Mouse (Mus musculus) heart, embryonic 13.5 days (tissue): ENCODE measurements around the gene Cep170b. TPM values are rescaled to one million over a fixed set of nuclear protein-coding genes. Genes with fewer than 3 reads are reported as not detected.

Experiments
- ATAC-seq: fragments of 200-750 bp; cut with Nextera tagmentation; 2 replicates; pipeline ENCODE4 v1.8.0; 2017; ENCODE audit warnings: moderate TSS enrichment; ENCODE audit not compliant: insufficient number of reproducible peaks, low FRiP score, low TSS enrichment; ENCODE audit errors: extremely low read depth
- H3K27ac ChIP-seq: fragments of 300-500 bp; sonication (generic); replicated peaks from 2 replicates; pipeline ENCODE4 v1.5.1; 2015; ENCODE audit warnings: moderate library complexity, mild to moderate bottlenecking, inconsistent platforms
- H3K27me3 ChIP-seq: fragments of 300-500 bp; sonication (generic); replicated peaks from 2 replicates; pipeline ENCODE4 v1.6.1; 2015; ENCODE audit warnings: mild to moderate bottlenecking, inconsistent platforms
- H3K36me3 ChIP-seq: fragments of 300-500 bp; sonication (generic); 2 replicates; pipeline ENCODE4 v1.6.1; 2015; ENCODE audit warnings: mild to moderate bottlenecking, inconsistent platforms
- H3K4me1 ChIP-seq: fragments of 300-500 bp; sonication (generic); 2 replicates; pipeline ENCODE4 v1.6.1; 2015; ENCODE audit warnings: inconsistent platforms
- H3K4me2 ChIP-seq: fragments of 300-500 bp; sonication (generic); 2 replicates; pipeline ENCODE4 v1.6.1; 2015; ENCODE audit warnings: inconsistent platforms, mild to moderate bottlenecking, moderate library complexity
- H3K4me3 ChIP-seq: fragments of 300-500 bp; sonication (generic); 2 replicates; pipeline ENCODE4 v1.5.1; 2015; ENCODE audit warnings: moderate library complexity, mild to moderate bottlenecking, inconsistent platforms
- H3K9ac ChIP-seq: fragments of 300-500 bp; sonication (generic); 2 replicates; pipeline ENCODE4 v1.6.1; 2015; ENCODE audit warnings: inconsistent platforms, mild to moderate bottlenecking, moderate library complexity
- H3K9me3 ChIP-seq: fragments of 300-500 bp; sonication (generic); 2 replicates; pipeline ENCODE4 v1.6.1; 2016; ENCODE audit warnings: inconsistent platforms
- WGBS: fragments of 180-500 bp; shearing (Covaris S2); methylation state at CpG from one replicate; pipeline ENCODE4 v1.1.7; 2015; ENCODE audit warnings: mixed read lengths; 5-methylcytosine and 5-hydroxymethylcytosine counted together
- polyA plus RNA-seq: library from polyadenylated mRNA; unstranded; fragments of >200 nt; fragmentation: Nextera tagmentation; extraction: Ambion mirVana; gene quantifications from 2 replicates; pipeline ENCODE4 v1.2.1, GENCODE M21; 2015

The Cep170b gene
- 4.0 and 4.3 TPM in 2 replicates for polyA plus RNA-seq

DNA sequence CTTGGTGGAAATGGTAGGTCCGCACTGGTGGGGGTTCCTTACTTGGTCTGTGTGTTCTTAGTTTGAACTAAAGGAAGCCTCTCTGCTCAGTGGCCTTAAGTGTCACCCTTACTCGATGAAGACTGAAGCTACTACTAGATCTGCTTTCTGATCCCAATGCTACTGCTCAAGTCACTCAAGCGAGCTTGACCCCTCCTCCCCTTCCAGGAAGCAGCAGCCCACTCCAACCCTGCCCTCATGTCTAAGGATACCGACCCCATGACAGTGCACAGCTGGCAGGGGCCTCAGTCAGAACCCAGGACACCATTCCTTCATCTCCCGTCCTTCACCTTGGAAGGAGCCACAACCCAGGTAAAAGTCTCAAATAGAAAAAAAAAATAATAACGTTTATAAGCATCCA, at the start of gene Cep170b:
TSS of gene Cep170b (plus strand) at position 240 of the 400 bp plus-strand sequence.
- Histone ChIP-seq H3K9ac (peak within 1 kb of the TSS; percentile 90), H3K4me1 (peaks cover 24% of the 10 kb centered on the region), H3K4me3 (peak within 1 kb of the TSS; percentile 82), H3K9me3 (no peaks in the 10 kb centered on the region), H3K27ac (peak within 1 kb of the TSS; percentile 73), H3K4me2 (peak within 1 kb of the TSS; percentile 98), H3K36me3 (no peaks in the 10 kb centered on the region), H3K27me3 (peaks cover 47% of the 10 kb centered on the region)
- no peak for ATAC-seq
- WGBS: 70% methylated on average over 6 of the region's 6 CpGs

GRCm38 (mm10) chr12:112670718-112671393, 49.4 kb upstream of the Cep170b start:
- H3K27ac ChIP-seq: peak overlapping the region; percentile 100
- H3K4me2 ChIP-seq: peak overlapping the region; percentile 94
- H3K4me3 ChIP-seq: peak overlapping the region; percentile 99
- H3K9me3 ChIP-seq: no peaks in the 10 kb centered on the region
- H3K9ac ChIP-seq: peak overlapping the region; percentile 100
- peaks cover 87% of the 10 kb centered on the region for H3K4me1 ChIP-seq
- ATAC-seq: no peak
- no peaks in the 10 kb centered on the region for H3K27me3 ChIP-seq
- H3K36me3 ChIP-seq: peaks cover 61% of the 10 kb centered on the region
- 19% methylated on average over 9 of the region's 9 CpGs for WGBS

- Histone ChIP-seq H3K36me3 (peaks cover 50% of the 10 kb centered on the region), H3K27ac (peak overlapping the region; percentile 100), H3K9ac (peak overlapping the region; percentile 100), H3K4me2 (peak overlapping the region; percentile 94), H3K4me3 (peak overlapping the region; percentile 99), H3K4me1 (peaks cover 78% of the 10 kb centered on the region), H3K9me3 (no peaks in the 10 kb centered on the region), H3K27me3 (no peaks in the 10 kb centered on the region)
- WGBS: 75% methylated on average over 7 of the region's 7 CpGs
- no peak for ATAC-seq
These were observed 48.4 kb upstream of the Cep170b start for GRCm38 (mm10) chr12:112671891-112672290.

DNA sequence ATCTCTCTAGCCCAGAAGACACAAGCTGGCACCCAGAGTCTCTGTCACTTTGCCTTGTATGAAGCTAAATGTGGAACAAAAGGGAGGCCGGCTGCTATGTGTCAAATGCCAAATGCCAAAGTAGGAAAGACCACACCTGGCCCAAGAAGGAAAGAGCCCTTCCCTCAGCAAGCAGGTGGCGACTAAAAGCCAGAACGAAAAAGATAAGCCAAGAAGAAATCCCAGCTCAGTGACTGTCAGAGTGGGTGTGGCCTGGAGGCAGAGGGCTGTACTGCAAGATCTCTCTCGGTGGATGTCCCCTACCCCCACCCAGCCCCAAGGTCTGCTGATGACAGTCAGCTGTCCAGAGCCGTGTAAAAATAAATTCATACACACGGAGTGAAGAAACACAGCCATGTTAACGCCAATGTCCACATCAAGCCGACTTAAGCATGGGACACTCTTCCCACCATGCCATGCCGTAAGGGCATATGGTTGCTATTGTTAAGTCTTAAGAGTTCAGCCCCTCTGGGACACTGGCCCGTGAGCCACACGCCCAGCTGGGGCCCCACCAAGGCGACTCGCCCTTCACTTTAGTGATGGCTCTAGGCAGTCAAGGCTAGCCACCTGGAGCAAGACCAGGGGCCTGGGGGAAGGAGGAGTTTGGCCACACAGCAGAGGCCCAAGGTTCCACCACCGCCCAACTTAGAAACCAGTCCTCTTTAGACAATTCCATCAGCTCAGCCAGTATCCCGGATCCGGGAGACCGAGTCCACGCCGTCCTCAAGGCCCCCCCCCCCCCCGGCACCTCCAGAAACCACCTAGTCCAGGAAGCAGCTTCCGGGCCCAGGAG, 47.3 kb upstream of the Cep170b start:
- WGBS: 2% methylated on average over 21 of the region's 21 CpGs
- H3K4me1 ChIP-seq: peaks cover 78% of the 10 kb centered on the region
- H3K27ac ChIP-seq: peak overlapping the region; percentile 100
- H3K4me2 ChIP-seq: peak overlapping the region; percentile 94
- no peak for ATAC-seq
- H3K27me3 ChIP-seq: peaks cover 5% of the 10 kb centered on the region; the same call in 1 of the 2 replicates
- peak overlapping the region; percentile 99 for H3K4me3 ChIP-seq
- H3K36me3 ChIP-seq: peaks cover 40% of the 10 kb centered on the region
- H3K9me3 ChIP-seq: no peaks in the 10 kb centered on the region
- H3K9ac ChIP-seq: peak overlapping the region; percentile 100

- Histone ChIP-seq H3K4me2 (peak overlapping the region; percentile 94), H3K36me3 (peaks cover 33% of the 10 kb centered on the region), H3K4me3 (peak overlapping the region; percentile 99), H3K27ac (peak overlapping the region; percentile 100), H3K9ac (peak overlapping the region; percentile 100), H3K27me3 (peaks cover 7% of the 10 kb centered on the region; the same call in 1 of the 2 replicates), H3K4me1 (peaks cover 77% of the 10 kb centered on the region), H3K9me3 (no peaks in the 10 kb centered on the region)
- ATAC-seq: 0 out of 2 replicates have a peak, but pooled peaks have one; percentile 3
- under 1% methylated on average over 60 of the region's 68 CpGs for WGBS
These were observed 46.6 kb upstream of the Cep170b start for GRCm38 (mm10) chr12:112673576-112674091.

DNA sequence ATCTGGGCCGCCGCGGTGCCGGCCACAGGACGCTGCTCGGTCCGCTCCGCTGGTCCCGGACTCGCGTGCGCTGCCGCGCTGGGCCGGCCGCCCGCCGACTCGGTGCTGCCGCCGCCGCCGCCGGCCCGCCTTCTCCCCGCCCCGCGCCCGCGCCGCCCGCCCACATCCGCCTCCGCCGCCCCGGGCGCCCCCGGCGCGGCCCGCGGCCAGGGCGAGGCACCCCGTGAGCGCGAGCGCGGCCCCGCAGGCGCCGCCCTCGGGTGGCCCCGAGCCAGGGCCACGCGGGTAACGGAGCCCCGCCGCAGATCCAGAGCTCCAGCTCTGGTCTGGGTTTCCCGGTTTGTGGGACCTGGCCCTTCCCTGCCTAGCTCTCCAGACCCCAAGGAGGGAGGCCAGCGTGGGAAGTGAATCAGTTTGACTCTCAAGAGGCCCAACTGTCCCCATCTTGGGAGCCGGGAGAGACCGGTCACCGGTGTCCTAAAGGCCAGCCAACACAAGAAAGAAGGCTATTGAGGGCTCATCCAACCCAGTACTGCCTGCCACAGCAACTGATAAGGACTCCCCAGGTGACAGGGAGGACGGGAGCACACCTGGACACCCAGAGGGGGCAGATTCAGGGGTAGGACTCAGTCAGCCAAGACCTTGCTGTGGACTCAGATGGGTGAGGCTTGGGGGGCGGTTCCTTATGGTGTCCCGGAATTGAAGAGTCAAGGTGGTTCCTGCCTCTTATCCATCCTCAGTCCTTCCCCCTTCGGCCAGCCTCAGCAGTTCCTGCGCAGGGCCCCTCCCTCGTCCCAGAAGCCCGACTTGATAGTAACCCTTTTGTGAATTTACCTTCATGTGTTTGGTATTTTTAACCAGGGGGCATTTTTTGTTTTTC, 45.9 kb upstream of the Cep170b start, which contains the start of gene Akt1:
TSS of gene Akt1 (minus strand) at position 753 of the 880 bp plus-strand sequence.
- peak within 1 kb of the TSS; percentile 94 for H3K4me2 ChIP-seq
- peaks cover 10% of the 10 kb centered on the region for H3K27me3 ChIP-seq
- under 1% methylated on average over 38 of the region's 70 CpGs for WGBS
- peaks cover 70% of the 10 kb centered on the region for H3K4me1 ChIP-seq
- peak within 1 kb of the TSS; percentile 99 for H3K4me3 ChIP-seq
- ATAC-seq: peak; percentile 26; the same call in 1 of the 2 replicates
- peak within 1 kb of the TSS; percentile 100 for H3K27ac ChIP-seq
- H3K9ac ChIP-seq: peak within 1 kb of the TSS; percentile 100
- peaks cover 25% of the 10 kb centered on the region for H3K36me3 ChIP-seq
- no peaks in the 10 kb centered on the region for H3K9me3 ChIP-seq

DNA sequence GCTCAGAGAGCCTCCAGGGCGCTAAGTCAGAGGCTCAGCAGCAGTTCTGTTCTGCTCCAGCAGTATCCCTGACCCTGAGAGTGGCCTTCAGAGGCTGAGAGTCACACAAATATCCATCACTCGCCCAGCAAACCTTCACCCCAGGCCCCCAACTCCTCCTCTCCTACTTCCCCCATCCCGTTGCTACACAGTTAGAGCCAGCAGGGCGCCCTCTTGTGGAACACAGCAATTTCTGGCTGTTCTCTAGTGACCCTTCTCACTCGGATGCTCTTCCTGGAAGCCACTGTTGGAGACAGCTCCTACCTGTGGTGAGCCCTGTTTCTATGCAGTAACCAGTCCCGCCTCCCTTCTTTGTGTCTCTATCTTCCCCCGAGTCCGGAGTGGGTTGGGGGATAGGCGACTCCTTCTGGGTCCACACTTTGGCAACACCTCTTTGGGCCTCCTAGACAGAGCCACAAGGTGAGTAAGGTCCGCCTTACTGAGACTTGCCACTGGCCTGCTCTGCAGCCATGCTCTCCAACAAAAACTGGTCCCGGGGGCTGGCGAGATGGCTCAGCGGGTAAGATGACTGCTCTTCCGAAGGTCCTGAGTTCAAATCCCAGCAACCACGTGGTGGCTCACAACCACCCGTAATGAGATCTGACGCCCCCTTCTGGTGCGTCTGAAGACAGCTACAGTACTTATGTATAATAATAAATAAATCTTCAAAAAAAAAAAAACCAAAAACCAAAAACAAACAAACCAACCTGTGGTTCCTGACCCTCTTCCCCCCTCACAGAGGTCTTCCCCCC, 44.8 kb upstream of the Cep170b start:
- Histone ChIP-seq H3K36me3 (peaks cover 22% of the 10 kb centered on the region), H3K9me3 (no peaks in the 10 kb centered on the region), H3K4me3 (peak overlapping the region; percentile 99), H3K9ac (peak overlapping the region; percentile 100), H3K27me3 (peaks cover 21% of the 10 kb centered on the region), H3K27ac (peak overlapping the region; percentile 100), H3K4me1 (peaks cover 66% of the 10 kb centered on the region), H3K4me2 (peak overlapping the region; percentile 94)
- WGBS: 15% methylated on average over 18 of the region's 18 CpGs
- ATAC-seq: no peak

- 60% methylated on average over 5 of the region's 5 CpGs for WGBS
- Histone ChIP-seq H3K4me1 (peaks cover 49% of the 10 kb centered on the region), H3K27ac (no peak overlapping the region), H3K27me3 (peaks cover 36% of the 10 kb centered on the region), H3K9me3 (no peaks in the 10 kb centered on the region), H3K4me3 (no peak overlapping the region), H3K4me2 (no peak overlapping the region), H3K36me3 (peaks cover 22% of the 10 kb centered on the region), H3K9ac (no peak overlapping the region)
- ATAC-seq: no peak
These were observed 43.2 kb upstream of the Cep170b start for GRCm38 (mm10) chr12:112677076-112677475.

- 22% methylated on average over 19 of the region's 19 CpGs for WGBS
- Histone ChIP-seq H3K27ac (peak overlapping the region; percentile 74), H3K36me3 (peaks cover 24% of the 10 kb centered on the region), H3K4me1 (peaks cover 40% of the 10 kb centered on the region), H3K27me3 (peaks cover 36% of the 10 kb centered on the region), H3K9ac (peak overlapping the region; percentile 87), H3K9me3 (no peaks in the 10 kb centered on the region), H3K4me3 (peak overlapping the region; percentile 76), H3K4me2 (peak overlapping the region; percentile 84)
- ATAC-seq: no peak
These were observed 42.2 kb upstream of the Cep170b start for GRCm38 (mm10) chr12:112677943-112678554.
